Comparison of ENCODE assay signal across 8 mouse cellular contexts in the genomic region with DNA sequence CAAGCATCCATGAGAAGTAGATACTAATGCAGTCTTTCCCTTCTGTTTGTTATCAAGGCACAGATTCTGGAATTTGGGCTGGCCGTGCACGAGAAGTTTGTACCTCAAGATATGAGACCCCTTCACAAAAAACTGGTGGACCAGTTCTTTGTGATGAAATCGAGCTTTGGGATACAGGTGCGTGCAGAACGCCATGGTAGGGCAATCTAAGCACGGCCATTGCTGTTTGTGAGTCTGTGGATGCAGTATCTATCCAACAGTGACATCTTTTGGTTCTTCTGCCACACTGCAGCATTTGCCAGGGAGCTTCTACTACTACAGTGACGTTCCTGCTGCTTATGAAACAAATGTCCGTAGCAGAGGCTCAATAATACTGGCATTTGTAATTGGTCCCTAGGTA.
DNase-seq lines count a peak whose midpoint lies in the region; ATAC-seq and TF ChIP-seq lines count a peak whose summit lies in the region.
"Had no signal": no experiment of that assay in that cellular context is flagged by ENCODE, and none has a peak within 500 bp of the region (broad histone marks: within the 10 kb centered on the region; RNA-seq: fewer than 3 reads in every experiment).

No protein-coding gene starts in this region.

- no peaks in the 10 kb centered on the region for H3K4me1 ChIP-seq in kidney, embryonic 15.5 days
- H3K4me1 ChIP-seq in ES-E14 (ENCODE audit: control insufficient read depth in 2 of 2, insufficient read depth in 2 of 2, low read length in 2 of 2, poor library complexity in 1 of 2) = peaks cover 0 to 3% of the 10 kb centered on the region in 2 experiments; a peak in 2 of 4 replicates
- peaks cover 4% of the 10 kb centered on the region; the same call in 1 of the 2 replicates for H3K4me1 ChIP-seq in midbrain, embryonic 11.5 days (ENCODE audit: control insufficient read depth, insufficient read depth, low read length)

- H3K27me3 ChIP-seq in kidney, embryonic 15.5 days = no peaks in the 10 kb centered on the region
- no peaks in the 10 kb centered on the region for H3K27me3 ChIP-seq in midbrain, embryonic 11.5 days (ENCODE audit: control insufficient read depth, insufficient read depth, low read length)
- H3K27me3 ChIP-seq: lung, embryonic 15.5 days had no signal

- no peak overlapping the region for H3K4me3 ChIP-seq in kidney, embryonic 15.5 days (replicated peaks)
- H3K4me3 ChIP-seq in ES-E14 (ENCODE audit: insufficient read depth in 1 of 2, low read depth in 1 of 2, low read length in 2 of 2, poor library complexity in 1 of 2, severe bottlenecking in 1 of 2) = no peak overlapping the region
- H3K4me3 ChIP-seq in midbrain, embryonic 11.5 days (ENCODE audit: low read depth, low read length) = no peak overlapping the region
- H3K4me3 ChIP-seq: lung, embryonic 15.5 days had no signal

- in situ Hi-C loops in ES-E14 (cut with MboI; ENCODE audit: low sequenced_read_pairs in 2 of 2, unreplicated experiment in 2 of 2) = loop anchor here (25.0 kb wide), 2 partner anchors 380 to 655 kb away; a partner anchor contains a TSS

- H3K9me3 ChIP-seq in kidney, embryonic 15.5 days (replicated peaks) = no peaks in the 10 kb centered on the region
- H3K9me3 ChIP-seq in ES-E14 (ENCODE audit: control insufficient read depth, insufficient read depth, low read depth, low read length) = no peaks in the 10 kb centered on the region
- H3K9me3 ChIP-seq in midbrain, embryonic 11.5 days (ENCODE audit: control insufficient read depth, low read length) = no peaks in the 10 kb centered on the region
- H3K9me3 ChIP-seq: lung, embryonic 15.5 days had no signal

- no peak overlapping the region for H3K27ac ChIP-seq in kidney, embryonic 15.5 days
- no peak overlapping the region for H3K27ac ChIP-seq in ES-E14 (ENCODE audit: insufficient read depth, low read depth, low read length, poor library complexity, severe bottlenecking)
- H3K27ac ChIP-seq in midbrain, embryonic 11.5 days (ENCODE audit: low read depth, low read length) = no peak overlapping the region
- H3K27ac ChIP-seq: lung, embryonic 15.5 days had no signal

- WGBS in kidney, embryonic 15.5 days = 71% methylated on average over 8 of the region's 8 CpGs
- 76% methylated on average over 8 of the region's 8 CpGs for WGBS in midbrain, embryonic 11.5 days

- peaks cover 2% of the 10 kb centered on the region for H3K36me3 ChIP-seq in kidney, embryonic 15.5 days
- H3K36me3 ChIP-seq in ES-E14 (ENCODE audit: control insufficient read depth, insufficient read depth, low read length, poor library complexity, severe bottlenecking) = no peaks in the 10 kb centered on the region
- H3K36me3 ChIP-seq in midbrain, embryonic 11.5 days (ENCODE audit: control insufficient read depth, insufficient read depth, low read length) = no peaks in the 10 kb centered on the region

- DNase-seq in kidney, adult 11 months = peak; percentile 8
- peak; percentile 23 for DNase-seq in CD4-positive helper T cell, adult 2 months (ENCODE audit: low read depth, low spot score)
- DNase-seq in ES-E14 (ENCODE audit: low read depth, low spot score) (no peak), adipocyte (ENCODE audit: low spot score) (no peak)
- DNase-seq in induced T-regulatory cell, adult 2 months (ENCODE audit: low read depth) = peak; percentile 48
- DNase-seq in midbrain, embryonic 11.5 days (ENCODE audit: low spot score, missing footprints) = peak; percentile 87

- H3K9ac ChIP-seq in kidney, embryonic 15.5 days = no peak overlapping the region
- H3K9ac ChIP-seq in ES-E14 (ENCODE audit: insufficient read depth, low read depth, low read length, poor library complexity, severe bottlenecking) = no peak overlapping the region
- no peak overlapping the region for H3K9ac ChIP-seq in midbrain, embryonic 11.5 days (ENCODE audit: low read length)
- H3K9ac ChIP-seq: lung, embryonic 15.5 days had no signal

- ATAC-seq in kidney, embryonic 15.5 days (replicated peaks; ENCODE audit: low FRiP score) = no peak
- no peak for ATAC-seq in midbrain, embryonic 11.5 days (ENCODE audit: low FRiP score)

- H3K4me2 ChIP-seq in kidney, embryonic 15.5 days = no peak overlapping the region
- no peak overlapping the region for H3K4me2 ChIP-seq in midbrain, embryonic 11.5 days
- H3K4me2 ChIP-seq: lung, embryonic 15.5 days had no signal

TF ChIP-seq in ES-E14, 5 proteins besides CTCF, POLR2A, EP300 and RAD21:
- TF ChIP-seq CHD2 (IDR thresholded peaks at IDR 0.05; ENCODE audit: low read depth, low read length) = no peak
- no peak for TF ChIP-seq MAFK (IDR thresholded peaks at IDR 0.05; ENCODE audit: insufficient read depth, low read depth, low read length)
- TF ChIP-seq ZC3H11A (IDR thresholded peaks at IDR 0.05; ENCODE audit: borderline replicate concordance, low read depth, low read length) = peak; percentile 93; the same call in 1 of the 2 replicates

Comparison
In these comparisons a context has a peak if more than half of its experiments do, and no peak if none do; other contexts are left out.
1. DNase-seq: peak in kidney, adult 11 months (single experiment), CD4-positive helper T cell, adult 2 months (single experiment), induced T-regulatory cell, adult 2 months (single experiment) and midbrain, embryonic 11.5 days (single experiment); none in ES-E14 (single experiment) and adipocyte (single experiment).